Mouse (Mus musculus) olfactory bulb, adult 2 months (tissue): ENCODE measurements at regions not wholly inside any gene's neighbourhood (a gene's known extent, or its start where the extent isn't known, plus 50 kb on each side); places are given as distances from the start of the nearest gene placed in this dataset.

Experiments
- H3K27ac ChIP-seq: fragments of 200-500 bp; 2 replicates; pipeline ENCODE4 v1.5.1; 2012; ENCODE audit warnings: low read depth, low read length; ENCODE audit not compliant: insufficient read depth
- H3K4me1 ChIP-seq: fragments of 200-500 bp; 2 replicates; pipeline ENCODE4 v1.6.1; 2012; ENCODE audit warnings: low read length; ENCODE audit not compliant: control insufficient read depth, insufficient read depth
- H3K4me3 ChIP-seq: fragments of 200-500 bp; 2 replicates; pipeline ENCODE4 v1.5.1; 2012; ENCODE audit warnings: mild to moderate bottlenecking, low read depth, low read length, moderate library complexity; ENCODE audit not compliant: insufficient read depth
- CTCF ChIP-seq: fragments of 200-500 bp; IDR thresholded peaks from 2 replicates; pipeline ENCODE4 v1.5.1; 2012; ENCODE audit warnings: low read depth, mild to moderate bottlenecking, low read length, moderate library complexity; ENCODE audit not compliant: insufficient read depth
- POLR2A ChIP-seq: fragments of 200-500 bp; IDR thresholded peaks from 2 replicates; pipeline ENCODE4 v1.6.1; 2012; ENCODE audit warnings: mild to moderate bottlenecking, low read depth, low read length, moderate library complexity; ENCODE audit not compliant: insufficient read depth
- WGBS: fragments of 180-500 bp; shearing (Covaris S2); methylation state at CpG from one replicate; pipeline ENCODE4 v1.1.7; 2018; 5-methylcytosine and 5-hydroxymethylcytosine counted together

DNA sequence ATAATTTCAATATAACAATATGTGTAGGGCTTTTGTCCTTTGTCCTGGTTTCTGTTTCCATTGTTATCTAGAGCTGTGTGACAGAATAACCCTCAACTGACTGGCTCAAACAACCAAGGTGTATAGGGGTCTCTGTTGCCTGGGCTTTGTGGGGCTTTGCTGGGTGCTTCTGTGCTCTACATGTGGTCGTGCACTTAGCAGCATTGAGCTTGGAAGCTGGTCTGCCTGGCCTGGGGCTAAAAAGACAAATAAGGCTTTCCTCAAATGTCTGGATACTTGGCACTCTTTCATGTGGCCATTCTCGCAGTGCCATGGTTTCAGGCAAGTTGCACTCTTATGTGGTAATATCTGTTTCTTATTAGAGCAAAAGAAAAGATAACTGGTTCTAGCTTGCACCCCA, 291.8 kb upstream of the Gm11146 start:
- no peak overlapping the region for H3K27ac ChIP-seq
- H3K4me3 ChIP-seq, result no peak overlapping the region
- 67% methylated on average over 2 of the region's 2 CpGs for WGBS
- no peaks in the 10 kb centered on the region for H3K4me1 ChIP-seq
- TF ChIP-seq CTCF (no peak), POLR2A (no peak)

DNA sequence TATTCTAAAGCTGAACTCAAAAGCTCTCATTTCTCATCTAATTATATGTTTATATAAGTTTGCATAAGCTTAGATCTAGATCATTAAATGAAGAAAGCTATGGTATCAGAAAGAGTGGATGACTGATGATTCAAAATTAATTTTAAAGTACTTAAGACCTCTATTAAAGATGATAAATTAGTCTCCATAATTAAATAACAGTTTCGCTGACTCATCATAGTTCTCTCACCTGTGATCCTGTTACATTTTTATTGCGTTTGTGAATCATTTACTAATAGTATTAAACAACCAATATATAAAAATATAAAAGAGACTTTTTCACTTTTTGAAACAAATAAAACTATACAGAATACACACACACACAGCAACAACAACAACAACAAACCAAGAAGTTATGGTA, 290.8 kb upstream of the Gm11146 start:
- Histone ChIP-seq H3K4me1 (no peaks in the 10 kb centered on the region), H3K4me3 (no peak overlapping the region), H3K27ac (no peak overlapping the region)
- over 99% methylated on average over 2 of the region's 2 CpGs for WGBS
- no peak for TF ChIP-seq CTCF
- no peak for TF ChIP-seq POLR2A

DNA sequence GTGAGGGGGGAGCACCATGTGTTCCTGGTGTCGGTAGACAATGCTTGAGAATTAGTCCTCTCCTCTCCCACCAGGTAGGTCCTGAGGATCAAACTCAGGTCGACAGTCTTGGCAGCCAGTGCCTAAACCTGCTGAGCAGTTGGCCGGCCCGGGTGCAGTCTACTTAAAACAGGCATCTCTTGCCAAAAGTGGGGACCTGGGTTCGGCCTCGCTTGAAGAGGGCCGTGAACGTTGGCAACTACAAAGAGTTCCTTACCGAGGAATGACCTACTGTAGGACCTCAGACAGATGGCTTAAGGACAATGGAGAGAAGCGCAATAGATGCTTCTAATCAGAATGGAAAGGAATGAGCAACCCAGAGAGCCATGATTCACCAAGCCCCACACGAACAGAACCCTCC, 287.5 kb upstream of the Gm11146 start:
- WGBS, result 93% methylated on average over 11 of the region's 11 CpGs
- H3K27ac ChIP-seq, result no peak overlapping the region
- TF ChIP-seq POLR2A (no peak), CTCF (no peak)
- no peaks in the 10 kb centered on the region for H3K4me1 ChIP-seq
- no peak overlapping the region for H3K4me3 ChIP-seq

DNA sequence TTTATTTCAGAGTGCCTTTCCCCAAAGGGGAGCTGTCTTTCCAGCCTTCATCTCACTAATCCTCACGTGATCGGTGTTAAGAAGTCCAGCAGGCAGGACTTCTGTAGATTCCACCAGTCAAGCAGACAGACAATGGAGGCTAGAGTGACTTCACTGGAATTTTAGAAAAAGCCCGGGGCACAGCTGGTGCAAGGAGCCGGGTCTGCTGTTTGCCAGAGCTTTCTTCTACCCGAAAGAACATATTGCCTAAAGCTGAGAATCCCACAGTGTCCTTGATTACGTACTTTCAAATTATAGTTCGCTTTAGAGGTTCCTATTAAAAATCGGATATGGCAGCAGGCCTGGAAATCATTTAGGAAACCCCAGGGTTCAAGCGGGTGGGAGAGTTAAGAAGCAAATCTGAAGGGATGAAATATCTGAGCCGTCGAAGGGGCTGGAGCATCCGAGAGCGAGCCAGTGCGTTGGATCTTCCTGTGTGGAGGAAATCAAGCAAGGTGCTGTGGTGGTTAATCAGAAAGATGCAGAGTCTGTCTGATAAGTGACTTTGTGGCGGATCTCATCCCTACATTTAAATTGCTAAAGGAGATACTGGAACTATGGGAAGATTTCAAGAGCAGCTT, 283.3 kb upstream of the Gm11146 start:
- H3K4me1 ChIP-seq, result no peaks in the 10 kb centered on the region
- H3K4me3 ChIP-seq, result no peak overlapping the region
- 33% methylated on average over 15 of the region's 15 CpGs for WGBS
- no peak for TF ChIP-seq CTCF
- no peak for TF ChIP-seq POLR2A
- no peak overlapping the region for H3K27ac ChIP-seq

GRCm38 (mm10) chr16:77884495-77884894, 282.6 kb upstream of the Gm11146 start:
- H3K27ac ChIP-seq, result no peak overlapping the region

DNA sequence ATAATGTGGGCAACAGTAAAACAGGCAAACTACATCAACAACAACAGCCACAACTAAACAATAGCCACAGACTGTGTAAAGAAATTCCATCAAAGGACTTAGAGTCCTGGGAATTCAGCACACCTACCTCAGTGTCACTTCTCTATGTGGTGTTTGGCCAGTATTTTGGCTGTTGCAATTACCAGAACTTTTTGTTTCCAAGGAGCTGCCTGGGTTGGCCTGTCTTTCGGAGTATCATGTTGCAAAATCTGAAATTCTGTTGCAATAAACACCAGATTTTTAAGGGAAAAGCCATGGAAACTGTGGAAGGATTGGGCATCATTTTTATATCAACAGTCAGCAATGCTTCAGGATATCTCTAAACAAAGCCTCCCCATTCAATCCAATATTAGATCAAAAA, 275.1 kb upstream of the Gm11146 start:
- Histone ChIP-seq H3K4me1 (no peaks in the 10 kb centered on the region), H3K4me3 (no peak overlapping the region), H3K27ac (no peak overlapping the region)
- TF ChIP-seq POLR2A (no peak), CTCF (no peak)
- 98% methylated on average over 1 of the region's 1 CpGs for WGBS

More at GRCm38 (mm10) chr16:77884495-77884894, 282.6 kb upstream of the Gm11146 start:
- Histone ChIP-seq H3K4me1 (no peaks in the 10 kb centered on the region), H3K4me3 (no peak overlapping the region)
- TF ChIP-seq POLR2A (no peak), CTCF (no peak)
- 76% methylated on average over 9 of the region's 9 CpGs for WGBS

DNA sequence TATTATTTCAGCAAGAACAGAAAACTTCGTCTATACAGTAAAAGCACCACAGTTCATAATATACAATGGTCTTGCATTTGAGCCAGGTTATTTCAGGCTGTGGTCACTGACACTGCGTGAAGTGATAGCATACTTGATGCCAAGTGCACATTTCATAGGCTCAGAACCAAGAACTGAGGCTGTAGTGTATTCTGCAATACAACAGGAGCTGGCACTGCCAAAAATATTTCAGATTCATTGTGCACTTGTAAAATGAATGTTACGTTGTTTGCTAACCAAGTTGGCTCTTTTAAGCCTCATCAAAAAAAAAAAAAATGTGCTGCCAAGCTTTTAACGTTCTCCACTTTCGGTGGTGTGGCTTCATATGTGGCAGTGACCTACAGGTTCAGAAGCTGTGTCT, 261.4 kb upstream of the Gm11146 start:
- no peak for TF ChIP-seq POLR2A
- no peak for TF ChIP-seq CTCF
- Histone ChIP-seq H3K4me1 (no peaks in the 10 kb centered on the region), H3K4me3 (no peak overlapping the region), H3K27ac (no peak overlapping the region)
- WGBS, result 64% methylated on average over 5 of the region's 5 CpGs

- no peak overlapping the region for H3K4me3 ChIP-seq
- 39% methylated on average over 6 of the region's 6 CpGs for WGBS
- TF ChIP-seq POLR2A (no peak), CTCF (no peak)
- no peaks in the 10 kb centered on the region for H3K4me1 ChIP-seq
- H3K27ac ChIP-seq, result no peak overlapping the region
Observed at GRCm38 (mm10) chr16:77852066-77852781, 250.3 kb upstream of the Gm11146 start.

DNA sequence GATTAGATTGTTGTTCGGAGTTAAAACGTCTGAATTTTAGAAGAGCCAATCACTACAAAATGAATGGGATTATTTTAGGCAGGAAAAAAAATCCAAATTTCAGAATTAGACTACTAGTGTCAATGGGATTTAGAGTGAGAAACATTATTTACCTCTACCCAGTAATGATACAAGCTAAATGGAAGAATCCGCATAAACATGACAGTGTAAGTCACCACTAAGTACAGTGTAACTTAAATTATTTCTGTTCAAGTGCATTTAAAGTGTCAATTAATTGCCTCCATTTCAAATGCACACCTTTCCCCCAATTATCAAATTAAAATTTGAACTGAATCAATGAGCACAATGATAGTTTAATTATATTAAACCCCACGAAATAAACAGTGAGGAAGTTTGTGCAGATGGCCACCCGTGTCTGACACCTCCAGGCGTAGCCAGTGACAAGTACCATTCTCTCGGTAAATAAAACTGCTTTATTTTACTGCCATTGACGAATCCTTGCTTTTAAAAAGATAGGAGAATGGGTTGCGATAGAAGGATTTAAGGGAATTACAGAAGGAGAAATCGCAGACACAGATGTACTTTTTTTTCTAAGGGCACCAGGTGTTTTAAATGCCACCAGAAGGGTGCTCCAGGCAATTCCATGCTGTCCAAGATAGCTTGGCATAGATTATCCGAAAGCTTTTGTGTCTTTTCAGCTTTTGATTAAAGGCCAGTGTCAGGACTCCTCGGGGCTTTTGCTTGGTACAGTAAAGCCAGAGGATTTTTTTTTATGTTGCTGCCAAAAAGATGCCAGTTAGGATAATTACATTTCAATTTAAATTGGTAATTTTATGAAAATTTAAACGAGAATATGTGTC, 249.5 kb upstream of the Gm11146 start:
- H3K4me1 ChIP-seq, result no peaks in the 10 kb centered on the region
- no peak overlapping the region for H3K4me3 ChIP-seq
- 55% methylated on average over 13 of the region's 13 CpGs for WGBS
- TF ChIP-seq CTCF (no peak), POLR2A (no peak)
- no peak overlapping the region for H3K27ac ChIP-seq
